Mouse (Mus musculus) kidney, embryonic 16.5 days (tissue): Measurements from ENCODE around the gene Hapln2. TPM values are rescaled to one million over a fixed set of nuclear protein-coding genes. Genes with fewer than 3 reads are reported as not detected.
A peak's percentile ranks its signal among the peaks of the same experiment; 100 is the strongest.

ENCODE experiments used
- ATAC-seq: fragments of 200-750 bp; cut with Nextera tagmentation; 2 replicates; pipeline ENCODE4 v1.8.0; 2017; ENCODE audit warnings: moderate TSS enrichment; ENCODE audit not compliant: low FRiP score, low TSS enrichment
- H3K27ac ChIP-seq: fragments of 300-500 bp; sonication (generic); 2 replicates; pipeline ENCODE4 v1.5.1; 2014; ENCODE audit warnings: low read length
- H3K27me3 ChIP-seq: fragments of 300-500 bp; sonication (generic); 2 replicates; pipeline ENCODE4 v1.6.1; 2014; ENCODE audit warnings: low read length, control low read depth, mixed read lengths; ENCODE audit not compliant: insufficient read depth
- H3K36me3 ChIP-seq: fragments of 300-500 bp; sonication (generic); 2 replicates; pipeline ENCODE4 v1.6.1; 2014; ENCODE audit warnings: low read length, control low read depth, mixed read lengths; ENCODE audit not compliant: insufficient read depth
- H3K4me1 ChIP-seq: fragments of 300-500 bp; sonication (generic); 2 replicates; pipeline ENCODE4 v1.6.1; 2014; ENCODE audit warnings: low read length, control low read depth, mixed read lengths; ENCODE audit not compliant: insufficient read depth
- H3K4me2 ChIP-seq: fragments of 300-500 bp; sonication (generic); replicated peaks from 2 replicates; pipeline ENCODE4 v1.6.1; 2014; ENCODE audit warnings: low read depth, low read length
- H3K4me3 ChIP-seq: fragments of 300-500 bp; sonication (generic); 2 replicates; pipeline ENCODE4 v1.5.1; 2014; ENCODE audit warnings: mild to moderate bottlenecking, low read length
- H3K9ac ChIP-seq: fragments of 300-500 bp; sonication (generic); replicated peaks from 2 replicates; pipeline ENCODE4 v1.6.1; 2014; ENCODE audit warnings: low read length
- H3K9me3 ChIP-seq: fragments of 300-500 bp; sonication (generic); 2 replicates; pipeline ENCODE4 v1.6.1; 2016; ENCODE audit warnings: low read length, control low read depth
- WGBS: fragments of 180-500 bp; shearing (Covaris S2); extraction: QIAGEN DNeasy Blood & Tissue Kit; methylation state at CpG from one replicate; pipeline ENCODE4 v1.1.7; 2014; 5-methylcytosine and 5-hydroxymethylcytosine counted together
- polyA plus RNA-seq: library from polyadenylated mRNA; unstranded; fragments of >200 nt; fragmentation: Nextera tagmentation; extraction: Ambion mirVana; gene quantifications from 2 replicates; pipeline ENCODE4 v1.2.1, GENCODE M21; 2015

Hapln2 gene
- polyA plus RNA-seq, 1 experiment from 2014 or later: 0.16 TPM

- 70% methylated on average over 18 of the region's 18 CpGs for WGBS
- H3K4me3 ChIP-seq: no peak overlapping the region
- H3K9ac ChIP-seq: no peak overlapping the region
- peaks cover 5% of the 10 kb centered on the region; the same call in 1 of the 2 replicates for H3K9me3 ChIP-seq
- H3K4me2 ChIP-seq: no peak overlapping the region
- H3K27ac ChIP-seq: no peak overlapping the region
- peaks cover 31% of the 10 kb centered on the region for H3K27me3 ChIP-seq
- H3K4me1 ChIP-seq: no peaks in the 10 kb centered on the region
- no peak for ATAC-seq
- H3K36me3 ChIP-seq: no peaks in the 10 kb centered on the region
These were observed 21.3 kb downstream of the Hapln2 start for GRCm38 (mm10) chr3:88005822-88006786.

GRCm38 (mm10) chr3:88002291-88002976, 24.9 kb downstream of the Hapln2 start:
- Histone ChIP-seq H3K4me2 (no peak overlapping the region), H3K4me1 (peaks cover 12% of the 10 kb centered on the region), H3K27ac (no peak overlapping the region), H3K9me3 (peaks cover 5% of the 10 kb centered on the region; the same call in 1 of the 2 replicates), H3K27me3 (peaks cover 64% of the 10 kb centered on the region), H3K4me3 (no peak overlapping the region), H3K9ac (no peak overlapping the region), H3K36me3 (no peaks in the 10 kb centered on the region)
- WGBS: 3% methylated on average over 17 of the region's 17 CpGs
- ATAC-seq: no peak

DNA sequence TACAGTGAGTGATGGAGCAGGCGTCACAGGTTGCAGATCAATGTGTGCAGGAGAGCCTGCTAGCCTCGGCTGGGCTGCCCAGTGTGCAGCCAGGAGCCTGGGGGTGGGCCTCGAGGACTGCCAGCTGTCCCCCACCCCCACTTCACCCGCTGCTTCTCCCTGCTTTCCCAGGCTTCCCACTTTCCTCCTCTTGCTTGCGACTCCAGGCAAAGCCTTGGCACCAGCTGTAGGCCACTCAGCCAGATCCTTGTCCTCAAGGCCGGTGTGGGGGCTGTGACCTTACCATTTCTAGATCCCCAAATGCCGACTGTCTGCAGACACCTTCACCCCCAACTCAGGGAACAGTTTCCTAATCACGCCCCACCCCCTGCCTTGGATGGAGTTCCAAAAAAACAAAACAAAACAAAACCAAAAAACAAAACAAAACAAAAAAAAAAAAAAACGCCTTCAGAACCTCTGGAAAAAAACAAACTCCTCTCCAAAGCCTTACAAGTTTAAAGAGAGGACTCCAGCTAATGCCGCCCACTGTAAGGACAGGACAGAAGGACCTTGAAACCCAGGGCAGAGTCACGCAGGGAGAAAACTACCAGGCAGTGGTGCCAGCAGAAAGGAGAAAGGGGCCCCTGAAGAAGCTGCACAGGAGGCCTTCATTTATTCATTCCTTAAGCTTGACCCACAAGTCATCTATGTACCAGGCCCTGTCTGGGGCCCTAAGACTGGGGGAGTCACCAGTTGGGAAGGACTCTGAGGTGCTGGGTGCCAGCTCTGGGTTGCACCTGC, 26.4 kb downstream of the Hapln2 start:
- ATAC-seq: no peak
- Histone ChIP-seq H3K27me3 (peaks cover 76% of the 10 kb centered on the region), H3K4me1 (peaks cover 18% of the 10 kb centered on the region), H3K4me2 (no peak overlapping the region), H3K9me3 (peaks cover 3% of the 10 kb centered on the region; the same call in 1 of the 2 replicates), H3K36me3 (no peaks in the 10 kb centered on the region), H3K4me3 (no peak overlapping the region), H3K27ac (no peak overlapping the region), H3K9ac (no peak overlapping the region)
- WGBS: 13% methylated on average over 11 of the region's 11 CpGs

- Histone ChIP-seq H3K27me3 (peaks cover 84% of the 10 kb centered on the region), H3K36me3 (no peaks in the 10 kb centered on the region), H3K4me3 (peak within 1 kb of the TSS; percentile 46), H3K9ac (0 out of 2 replicates have a peak within 1 kb of the TSS, but pooled peaks have one; percentile 11), H3K4me2 (peak within 1 kb of the TSS; percentile 63), H3K9me3 (no peaks in the 10 kb centered on the region), H3K4me1 (peaks cover 18% of the 10 kb centered on the region), H3K27ac (no peak within 1 kb of the TSS)
- ATAC-seq: no peak
- WGBS: 0% methylated on average over 32 of the region's 39 CpGs
These were observed 27.2 kb downstream of the Hapln2 start, which contains the start of gene Bcan for GRCm38 (mm10) chr3:88000181-88000580. Gene Bcan (minus strand): TSS chr3:88000230.

DNA sequence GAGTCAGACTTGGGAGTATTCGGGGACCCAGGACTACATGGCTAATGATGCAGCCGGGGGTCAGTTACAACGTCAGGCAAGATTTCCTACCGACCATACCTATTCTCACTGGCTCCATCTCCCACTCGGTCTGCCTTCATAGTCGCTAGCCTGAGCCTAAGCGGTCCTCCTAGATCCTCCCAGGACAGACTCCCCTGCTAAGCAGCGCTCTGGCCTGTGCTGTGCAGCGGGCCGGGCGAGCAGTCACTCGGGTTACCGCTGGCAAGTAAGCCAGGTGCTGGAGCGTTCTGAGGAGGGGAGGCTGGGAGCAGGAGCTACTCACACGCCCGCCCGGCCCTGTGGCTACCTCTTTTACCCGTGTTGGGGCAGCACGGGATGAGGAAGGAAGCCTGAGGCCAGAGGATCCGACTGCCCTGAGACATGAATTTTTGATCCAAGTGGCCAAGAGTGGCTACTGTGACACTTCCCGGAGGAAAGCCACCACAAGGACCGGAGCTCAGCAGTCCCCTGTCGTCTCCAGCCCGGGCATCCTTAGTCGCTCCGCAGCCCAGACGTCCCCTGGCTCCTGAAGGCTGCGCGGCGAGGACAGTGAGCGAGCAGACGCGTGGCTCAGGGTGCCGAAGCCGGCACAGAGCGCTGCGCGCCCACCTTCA, 28.0 kb downstream of the Hapln2 start:
- H3K27ac ChIP-seq: no peak overlapping the region
- no peaks in the 10 kb centered on the region for H3K9me3 ChIP-seq
- H3K4me2 ChIP-seq: peak overlapping the region; percentile 63
- no peaks in the 10 kb centered on the region for H3K36me3 ChIP-seq
- 1% methylated on average over 38 of the region's 38 CpGs for WGBS
- no peak overlapping the region for H3K9ac ChIP-seq
- H3K27me3 ChIP-seq: peaks cover 92% of the 10 kb centered on the region
- H3K4me3 ChIP-seq: peak overlapping the region; percentile 46
- no peak for ATAC-seq
- peaks cover 18% of the 10 kb centered on the region for H3K4me1 ChIP-seq

- WGBS: 1% methylated on average over 6 of the region's 7 CpGs
These were observed 28.6 kb downstream of the Hapln2 start for GRCm38 (mm10) chr3:87998747-87999146.

GRCm38 (mm10) chr3:87996971-87997614, 30.3 kb downstream of the Hapln2 start:
- Histone ChIP-seq H3K27me3 (peaks cover 98% of the 10 kb centered on the region), H3K4me1 (peaks cover 18% of the 10 kb centered on the region), H3K4me2 (peak overlapping the region; percentile 62), H3K27ac (no peak overlapping the region), H3K4me3 (peak overlapping the region; percentile 47), H3K9ac (no peak overlapping the region), H3K36me3 (no peaks in the 10 kb centered on the region), H3K9me3 (no peaks in the 10 kb centered on the region)
- peak; percentile 43; the same call in 1 of the 2 replicates for ATAC-seq
- under 1% methylated on average over 48 of the region's 49 CpGs for WGBS

More at GRCm38 (mm10) chr3:87998747-87999146, 28.6 kb downstream of the Hapln2 start:
- Histone ChIP-seq H3K9ac (no peak overlapping the region), H3K4me3 (no peak overlapping the region), H3K9me3 (no peaks in the 10 kb centered on the region), H3K27me3 (peaks cover 98% of the 10 kb centered on the region), H3K4me1 (peaks cover 18% of the 10 kb centered on the region), H3K4me2 (no peak overlapping the region), H3K27ac (no peak overlapping the region), H3K36me3 (no peaks in the 10 kb centered on the region)
- ATAC-seq: no peak

DNA sequence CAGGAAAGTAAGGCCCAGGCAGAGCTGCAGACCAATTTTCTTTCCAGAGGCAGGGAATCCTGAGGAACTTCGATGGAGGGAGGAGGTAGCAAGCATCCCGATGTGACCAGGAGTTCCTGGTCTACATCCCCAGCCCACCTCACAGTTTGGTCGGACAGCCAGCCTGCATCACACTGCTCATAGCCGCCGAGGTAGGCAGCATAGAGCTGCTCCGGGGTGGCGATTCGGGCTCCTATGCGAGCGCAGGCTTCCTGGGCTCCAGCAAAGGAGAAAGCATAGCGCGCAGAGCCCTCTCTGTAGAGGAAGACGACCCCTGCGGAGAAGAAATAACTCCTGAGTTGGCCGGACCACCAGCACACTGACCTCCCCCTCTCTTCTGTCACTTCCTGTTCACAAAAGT, 31.0 kb downstream of the Hapln2 start:
- Histone ChIP-seq H3K36me3 (no peaks in the 10 kb centered on the region), H3K4me2 (peak overlapping the region; percentile 62; the same call in 1 of the 2 replicates), H3K4me1 (peaks cover 18% of the 10 kb centered on the region), H3K27ac (no peak overlapping the region), H3K27me3 (peaks cover 94% of the 10 kb centered on the region), H3K9ac (no peak overlapping the region), H3K4me3 (peak overlapping the region; percentile 47; the same call in 1 of the 2 replicates), H3K9me3 (no peaks in the 10 kb centered on the region)
- no peak for ATAC-seq
- WGBS: 2% methylated on average over 15 of the region's 15 CpGs
